Mouse (Mus musculus) layer of hippocampus, adult 2 months (tissue): ENCODE results near the gene Gstp2. TPM values are rescaled to one million over a fixed set of nuclear protein-coding genes. Genes with fewer than 3 reads are reported as not detected.
"Not testable (repeated sequence)": the region's sequence is repeated elsewhere in the genome, so short reads cannot be mapped to it uniquely, and the experiment has no call there.

Experiments
- DNase-seq, 2 experiments: peaks; one replicate each; pipeline ENCODE4 v3.0.0; 2022; ENCODE audit warnings: low spot score in 2 of 2
- H3K27ac ChIP-seq: fragments of 200-600 bp; 2 replicates; pipeline ENCODE4 v1.8.1; 2022
- H3K4me3 ChIP-seq: fragments of 200-600 bp; 2 replicates; pipeline ENCODE4 v1.8.1; 2022; ENCODE audit warnings: mild to moderate bottlenecking
- CTCF ChIP-seq: fragments of 200-600 bp; conservative IDR thresholded peaks from 2 replicates; pipeline ENCODE4 v1.8.1; 2022; ENCODE audit warnings: antibody characterized with exemption, mild to moderate bottlenecking, moderate library complexity
- total RNA-seq, 2 experiments: library from RNA; stranded (reverse); gene quantifications; 2 replicates each; pipeline ENCODE4 v1.2.3; 2021

The Gstp2 gene
- total RNA-seq, 2 experiments from 2014 or later: 46.2 to 49.4 TPM

DNA sequence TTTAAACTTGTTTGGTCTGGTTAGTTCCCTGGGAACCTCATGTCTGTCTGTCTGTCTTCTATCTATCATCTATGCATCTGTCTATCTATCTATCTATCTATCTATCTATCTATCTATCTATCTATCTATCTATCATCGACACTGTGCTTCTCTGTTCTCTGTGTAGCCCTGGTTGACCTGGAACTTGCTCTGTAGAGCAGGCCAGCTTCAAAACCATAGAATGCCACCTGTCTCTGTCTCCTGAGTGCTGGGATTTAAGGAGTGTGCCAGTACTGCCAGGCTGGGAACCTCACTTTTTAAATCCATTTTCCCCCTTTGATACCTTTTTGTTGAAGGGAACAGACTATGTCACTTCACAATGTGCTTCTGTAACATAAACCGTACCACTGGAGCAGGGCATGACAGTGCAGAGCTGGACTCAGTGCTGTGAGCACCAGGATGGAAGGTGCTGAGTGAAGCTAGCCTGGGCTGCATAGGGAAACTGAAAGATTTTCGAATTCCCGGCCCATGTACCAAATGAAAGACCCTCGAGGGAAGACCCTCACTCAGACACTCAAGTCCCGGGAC is 15.2 kb upstream of the Gstp2 start:
- Histone ChIP-seq H3K27ac (no peak overlapping the region), H3K4me3 (no peak overlapping the region)
- TF ChIP-seq CTCF: no peak
- no peak for DNase-seq

DNA sequence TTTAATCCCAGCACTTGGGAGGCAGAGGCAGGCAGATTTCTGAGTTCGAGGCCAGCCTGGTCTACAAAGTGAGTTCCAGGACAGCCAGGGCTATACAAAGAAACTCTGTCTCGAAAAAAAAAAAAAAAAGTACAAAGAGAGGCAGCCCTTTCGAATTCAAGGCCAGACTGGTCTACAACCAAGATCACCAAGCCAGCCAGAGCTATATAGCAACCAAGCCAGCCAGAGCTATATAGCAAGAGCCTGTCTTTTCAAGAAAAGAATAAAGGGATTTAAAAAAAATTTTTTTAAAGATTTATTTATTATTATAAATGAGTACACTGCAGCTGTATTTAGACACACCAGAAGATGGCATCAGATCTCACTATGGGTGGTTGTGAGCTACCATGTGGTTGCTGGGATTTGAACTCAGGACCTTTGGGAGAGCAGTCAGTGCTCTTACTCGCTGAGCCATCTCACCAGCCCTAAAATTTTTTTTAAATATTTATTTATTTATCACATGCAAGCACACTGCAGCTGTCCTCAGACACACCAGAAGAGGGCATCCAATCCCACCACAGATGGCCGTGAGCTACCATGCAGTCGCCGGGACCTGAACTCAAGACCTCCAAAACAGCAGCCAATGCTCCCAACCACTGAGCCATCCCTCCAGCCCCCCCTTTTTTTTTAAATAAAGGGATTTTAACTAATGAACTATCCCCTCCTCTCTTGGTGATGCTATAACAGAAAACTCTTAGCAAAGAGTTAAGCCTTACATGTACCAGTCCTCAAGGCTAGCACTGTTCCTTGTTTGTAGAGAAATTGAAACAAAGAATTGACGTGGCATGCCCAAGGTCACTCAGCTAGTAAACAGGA is 14.4 kb upstream of the Gstp2 start:
- not testable (repeated sequence) for H3K27ac ChIP-seq, H3K4me3 ChIP-seq, DNase-seq

DNA sequence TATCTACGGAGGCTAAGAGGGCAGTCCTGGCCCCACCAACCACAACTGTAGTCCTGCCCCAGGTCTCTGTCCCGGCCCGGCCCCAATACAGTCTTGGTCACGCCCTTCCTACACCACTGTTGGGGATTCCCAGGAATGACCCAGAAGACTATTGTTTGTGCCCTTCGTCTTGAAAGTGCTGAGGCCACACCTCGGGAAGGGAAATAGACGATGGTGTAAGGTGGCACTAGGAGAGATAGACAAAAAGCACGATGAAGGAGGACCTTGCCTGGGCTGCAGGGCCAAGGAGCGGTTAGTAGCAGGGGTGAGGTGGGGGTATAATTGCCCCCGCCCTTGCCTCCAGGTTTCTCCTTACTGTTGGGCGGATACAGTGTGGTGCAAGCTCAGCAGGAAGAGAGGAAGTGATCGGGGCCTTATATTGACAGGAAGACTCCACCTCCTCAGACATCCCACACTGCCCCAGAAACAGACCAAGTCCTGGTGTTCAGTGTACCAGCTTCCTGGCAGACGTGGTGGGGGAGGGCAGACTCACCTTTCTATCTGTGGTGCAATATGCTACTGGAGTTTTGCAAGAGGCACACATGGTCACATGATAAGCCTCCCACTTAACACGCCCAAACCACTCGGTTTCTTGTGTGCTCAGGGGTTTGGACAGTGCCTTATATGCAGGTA is 13.4 kb upstream of the Gstp2 start, which contains the start of gene Gstp3:
Gene Gstp3, minus strand, starts transcription at position 501 of the 672 bp plus-strand sequence.
- DNase-seq: no peak
- Histone ChIP-seq H3K4me3 (no peak within 1 kb of the TSS), H3K27ac (no peak within 1 kb of the TSS)
- no peak for TF ChIP-seq CTCF

DNA sequence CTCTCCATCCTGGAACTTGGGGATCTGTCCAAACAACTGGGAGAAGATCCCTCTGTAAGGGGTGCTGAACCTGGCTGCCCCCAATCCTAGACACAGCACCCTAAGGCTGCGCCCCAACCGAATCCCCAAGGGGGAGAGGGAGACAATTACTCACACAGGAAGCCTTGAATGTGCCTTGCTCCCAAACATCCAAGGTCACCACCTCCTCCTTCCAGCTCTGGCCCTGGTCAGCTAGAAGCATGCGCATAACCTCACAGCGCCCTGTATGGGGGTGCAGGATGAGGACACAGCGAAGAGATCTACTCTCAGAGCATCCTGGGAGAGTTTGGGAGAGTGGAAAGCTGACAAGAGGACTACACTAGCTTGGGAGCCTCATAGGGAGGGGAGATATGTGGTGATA is 12.8 kb upstream of the Gstp2 start:
- TF ChIP-seq CTCF: no peak
- Histone ChIP-seq H3K4me3 (no peak overlapping the region), H3K27ac (no peak overlapping the region)
- no peak for DNase-seq

DNA sequence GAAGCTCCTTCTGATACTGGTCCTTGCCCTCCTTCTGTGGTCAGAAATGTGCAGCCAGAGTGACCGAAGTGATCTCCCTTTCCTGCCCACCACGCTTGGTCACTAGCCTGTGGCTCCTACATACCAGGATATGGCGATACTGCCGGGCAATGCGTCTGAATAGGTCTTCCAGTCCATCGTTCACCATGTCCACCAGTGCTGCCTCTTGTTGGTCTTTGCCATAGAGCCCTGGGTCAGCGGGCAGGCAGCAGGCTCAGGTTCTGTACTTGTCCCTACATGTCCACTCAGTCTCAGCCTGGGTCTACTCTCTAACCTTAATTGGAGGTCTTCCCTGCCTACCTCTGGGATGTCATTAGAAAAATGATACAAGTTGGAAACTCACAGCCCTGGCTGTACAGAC is 12.1 kb upstream of the Gstp2 start:
- Histone ChIP-seq H3K27ac (no peak overlapping the region), H3K4me3 (no peak overlapping the region)
- no peak for DNase-seq
- no peak for TF ChIP-seq CTCF

DNA sequence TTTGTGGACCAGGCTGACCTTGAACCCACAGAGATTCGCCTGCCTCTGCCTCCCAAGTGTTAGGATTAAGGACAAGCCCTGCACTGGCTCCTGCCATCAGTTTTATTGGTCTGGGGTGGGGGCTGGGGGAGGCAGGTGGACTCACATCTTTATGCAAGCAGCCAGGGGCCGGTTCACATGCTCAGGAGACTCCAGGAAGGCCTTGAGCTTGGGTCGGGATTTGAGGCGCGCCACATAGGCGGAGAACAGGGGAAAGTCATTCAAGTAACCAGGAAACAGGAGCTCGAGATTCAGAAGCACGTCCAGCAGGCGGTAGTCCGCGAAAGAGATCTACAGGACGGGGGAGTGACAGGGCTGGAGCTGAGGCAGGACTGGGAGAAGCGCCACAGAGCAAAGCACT is 11.6 kb upstream of the Gstp2 start:
- Histone ChIP-seq H3K4me3 (no peak overlapping the region), H3K27ac (no peak overlapping the region)
- no peak for TF ChIP-seq CTCF
- DNase-seq: no peak

DNA sequence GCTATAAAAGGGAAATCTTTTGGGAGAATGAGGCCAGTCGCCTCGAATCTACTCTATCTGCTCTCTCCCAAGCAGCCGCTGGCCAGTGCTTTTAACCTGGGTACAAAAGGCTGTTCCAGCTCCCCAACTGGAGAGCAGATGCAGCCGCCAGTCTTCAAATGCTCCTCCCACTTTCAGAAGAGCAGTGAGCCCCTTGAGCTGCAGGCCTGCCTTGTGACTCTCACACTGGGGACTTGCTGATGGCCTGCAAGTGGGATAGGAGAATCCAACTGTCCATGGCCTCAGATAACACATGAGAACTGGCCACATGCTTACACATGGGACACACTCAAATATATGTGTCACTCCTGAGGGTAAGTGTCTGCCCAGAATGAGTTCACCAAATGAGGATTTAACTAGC is 10.9 kb upstream of the Gstp2 start:
- DNase-seq: no peak
- no peak overlapping the region for H3K27ac ChIP-seq
- no peak overlapping the region for H3K4me3 ChIP-seq
- TF ChIP-seq CTCF: no peak

DNA sequence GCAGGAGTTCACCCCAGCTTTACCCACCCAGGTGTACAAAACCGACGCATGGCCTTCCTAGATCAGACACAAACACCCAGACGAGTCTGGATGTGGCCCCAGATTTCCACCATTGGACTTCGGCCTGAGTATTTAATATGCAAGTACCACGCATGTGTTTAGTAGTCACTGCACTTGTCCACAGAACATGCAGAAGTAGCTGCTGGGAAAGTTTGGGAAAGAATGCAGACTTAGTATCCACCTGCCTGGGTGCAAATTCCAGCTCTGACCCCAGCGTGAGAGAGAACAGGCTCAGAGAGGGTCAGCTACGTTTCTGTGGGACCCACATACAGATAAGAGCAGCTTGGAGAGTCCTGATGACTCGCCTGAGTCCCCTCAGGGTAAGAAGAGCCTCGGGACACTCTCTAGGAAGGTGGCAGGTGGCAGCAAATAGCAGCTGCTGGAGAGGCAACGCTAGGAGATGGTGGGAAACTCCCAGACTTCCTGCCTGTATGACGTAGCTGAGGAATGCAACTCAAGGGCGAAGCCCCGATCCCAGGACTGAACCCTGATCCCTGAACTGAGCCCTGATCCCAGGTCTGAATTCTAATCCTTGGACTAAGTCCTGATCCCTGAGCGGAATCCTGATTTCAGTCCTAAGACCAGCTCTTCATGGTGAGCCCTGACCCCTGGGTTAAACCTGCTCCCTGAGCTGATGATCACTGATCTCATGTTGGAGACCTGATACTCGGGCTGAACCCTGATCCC is 10.3 kb upstream of the Gstp2 start:
- Histone ChIP-seq H3K27ac (no peak overlapping the region), H3K4me3 (no peak overlapping the region)
- no peak for TF ChIP-seq CTCF
- no peak for DNase-seq

DNA sequence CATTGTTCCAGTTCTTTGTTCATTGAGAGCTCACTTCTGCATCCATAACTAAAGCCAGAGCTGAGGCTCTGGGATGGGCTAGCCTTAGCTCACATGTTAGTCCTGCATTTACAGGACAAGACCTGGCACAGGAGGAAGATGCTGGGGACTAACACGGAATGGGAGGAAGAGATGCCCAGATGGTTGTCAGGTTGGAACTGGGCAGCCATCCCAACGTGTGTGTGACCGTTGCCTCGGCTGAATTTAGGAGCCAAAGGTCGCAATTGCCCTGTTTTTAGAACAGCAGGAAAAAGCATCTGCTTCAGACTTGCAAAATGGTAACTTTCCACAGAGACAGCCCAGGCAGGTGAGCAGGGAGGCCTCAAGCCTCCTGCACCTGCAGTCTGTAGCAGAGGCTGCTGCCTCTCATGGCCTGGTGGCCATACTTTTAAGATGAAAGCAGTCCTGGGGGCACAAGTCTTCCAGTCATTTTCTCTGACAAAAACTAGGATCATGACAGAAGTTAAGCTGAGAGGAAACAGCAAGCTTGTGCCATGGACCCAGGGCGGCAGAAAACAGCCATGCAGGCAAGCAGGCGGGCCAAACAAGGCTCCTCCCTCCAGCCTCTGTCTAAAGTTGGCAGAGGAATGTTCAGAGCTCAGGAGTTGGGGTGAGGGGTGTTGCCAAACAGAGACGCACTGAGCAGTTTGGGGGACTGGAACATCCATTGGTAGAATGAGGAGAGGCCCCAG is 9.6 kb upstream of the Gstp2 start:
- Histone ChIP-seq H3K4me3 (no peak overlapping the region), H3K27ac (no peak overlapping the region)
- TF ChIP-seq CTCF: no peak
- DNase-seq: no peak

DNA sequence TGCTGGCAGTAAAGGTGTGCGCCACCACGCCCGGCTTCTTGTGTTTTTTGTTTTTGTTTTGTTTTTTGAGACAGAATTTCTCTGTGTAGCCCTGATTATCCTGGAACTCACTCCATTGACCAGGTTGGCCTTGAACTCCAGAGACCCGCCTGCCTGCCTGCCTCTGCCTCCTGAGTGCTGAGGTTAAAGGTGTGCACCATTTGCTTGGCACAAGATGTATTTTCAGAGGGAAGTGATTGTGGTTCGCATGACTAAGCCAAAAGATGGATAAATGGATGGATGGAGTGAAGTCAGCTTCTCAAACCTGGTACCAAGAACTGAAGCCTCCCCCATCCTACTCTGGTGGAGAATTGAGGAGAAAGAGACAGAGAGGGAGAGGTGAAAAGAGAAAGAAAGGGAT is 8.8 kb upstream of the Gstp2 start:
- Histone ChIP-seq H3K4me3 (no peak overlapping the region), H3K27ac (no peak overlapping the region)
- DNase-seq: no peak
- no peak for TF ChIP-seq CTCF

DNA sequence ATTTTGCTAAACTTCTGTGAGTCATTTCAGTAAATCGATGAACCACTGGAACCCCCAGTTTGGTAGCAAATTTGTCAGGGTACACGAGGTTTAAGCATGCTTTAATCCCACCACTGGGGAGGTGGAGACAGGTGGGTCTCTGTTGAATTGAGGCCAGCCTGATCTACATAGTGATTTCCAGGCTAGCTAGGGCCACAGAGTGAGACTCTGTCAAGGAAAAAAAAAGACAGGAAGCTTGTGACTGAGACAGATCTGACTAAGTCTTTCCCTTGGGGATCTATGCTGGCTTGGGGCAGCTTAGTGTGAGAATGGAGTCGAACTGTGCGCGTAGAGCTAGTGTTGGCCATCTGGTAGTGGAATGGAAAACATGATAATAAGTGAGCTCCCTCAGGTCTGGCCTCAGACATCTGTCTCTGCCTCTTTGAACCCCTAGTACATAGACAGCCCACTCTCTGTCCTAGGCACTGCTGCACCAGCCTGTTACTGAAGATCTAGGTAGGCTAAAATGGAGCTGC is 6.8 kb upstream of the Gstp2 start:
- no peak overlapping the region for H3K27ac ChIP-seq
- H3K4me3 ChIP-seq: no peak overlapping the region
- no peak for DNase-seq
- TF ChIP-seq CTCF: no peak

DNA sequence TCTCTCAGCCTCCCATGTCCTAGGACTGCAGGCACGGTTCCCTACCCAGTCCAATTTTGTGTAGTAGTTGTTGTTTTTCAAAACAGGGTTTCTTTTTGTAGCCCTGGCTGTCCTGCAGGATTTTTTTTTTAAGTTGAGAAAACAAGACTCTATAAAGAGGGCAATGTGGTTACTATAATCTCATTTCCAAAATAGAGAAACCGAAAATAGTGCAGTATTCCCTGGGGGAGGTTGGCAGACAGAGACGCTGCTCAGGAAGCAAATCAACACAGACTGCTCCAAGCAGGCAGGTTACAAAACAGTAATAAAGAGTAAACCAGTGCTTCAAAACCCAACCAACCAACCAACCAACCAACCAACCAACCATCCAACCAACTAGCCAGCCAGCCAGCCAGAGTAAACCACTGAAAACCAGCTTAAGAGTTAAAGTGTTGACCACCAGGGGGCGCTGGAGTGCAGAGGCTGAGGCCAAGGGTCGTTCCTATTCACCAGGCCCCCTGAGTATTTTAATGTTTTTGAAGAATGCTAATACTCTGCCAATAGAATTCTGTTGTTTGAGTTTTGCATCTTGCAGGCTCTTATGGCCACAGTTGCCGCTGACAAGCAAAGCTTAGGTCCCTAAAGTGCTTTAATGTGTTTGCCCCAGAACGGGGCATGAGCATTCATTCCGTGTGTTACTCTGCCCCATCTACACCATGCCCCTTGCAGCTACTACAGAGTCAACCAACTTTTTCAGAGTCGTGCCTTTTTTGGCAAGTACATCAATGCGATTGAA is 6.1 kb upstream of the Gstp2 start:
- TF ChIP-seq CTCF: peak; percentile 82
- peak in 1 of 2 experiments; percentile 52 for DNase-seq
- no peak overlapping the region for H3K27ac ChIP-seq
- no peak overlapping the region for H3K4me3 ChIP-seq
